Mouse (Mus musculus): Measurements from ENCODE around the gene Pttg1.

DNA sequence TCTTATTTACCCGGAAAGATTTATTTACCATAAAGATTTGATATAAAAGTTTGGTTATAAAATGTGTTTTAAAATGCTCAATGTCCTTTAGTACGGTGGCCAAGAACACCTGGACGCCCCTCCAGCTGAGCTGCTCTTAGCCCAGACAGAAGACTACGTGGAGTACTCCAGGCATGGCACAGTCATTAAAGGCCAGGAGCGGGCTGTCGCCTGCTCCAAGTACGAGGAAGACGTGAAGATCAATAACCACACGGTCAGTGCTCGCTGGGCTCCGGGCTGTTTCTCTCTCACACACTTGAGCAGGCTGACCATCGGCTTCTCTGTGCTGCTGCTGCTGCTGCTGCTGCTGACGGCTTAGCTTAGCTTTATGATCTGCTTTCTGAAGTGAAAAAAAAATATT lies 17.1 kb upstream of the Pttg1 start:
- TF ChIP-seq CTCF (IDR thresholded peaks at IDR 0.05) (no peak), EP300 (IDR thresholded peaks at IDR 0.05) (no peak)
